Mouse (Mus musculus) gastrocnemius, postnatal 4 days (tissue): ENCODE data around the gene Krtcap2. TPM values are rescaled to one million over a fixed set of nuclear protein-coding genes. Genes with fewer than 3 reads are reported as not detected.

Source experiments
- microRNA-seq: library from miRNA; unstranded; fragments of <30 nt; microRNA quantifications from one replicate; pipeline ENCODE4 v1.2.0, GENCODE M21; 2021
- total RNA-seq, 2 experiments: library from RNA; stranded (reverse); gene quantifications; 2 replicates each; pipeline ENCODE4 v1.2.3; 2021

The Krtcap2 gene
- total RNA-seq, 2 experiments from 2014 or later = 99.9 to 117 TPM

Small RNA genes lying within 50 kb of the gene (microRNA-seq; reads per million reads assigned to microRNA genes)
- gene Mir92b = 7.2 reads per million, percentile 22 among the genes with 10 or more reads in this experiment

Other genes with a start within 250 kb of the Krtcap2 start
- 10 to 100 TPM; 13.3 to 14.0 TPM for gene Rusc1, start 152.7 kb upstream of the Krtcap2 start, total RNA-seq
- not detected for gene Gm43738, start 144.9 kb upstream of the Krtcap2 start, total RNA-seq
- 10 to 100 TPM; 61.4 to 80.2 TPM for gene Fdps, start 144.0 kb upstream of the Krtcap2 start, total RNA-seq
- gene Pklr, start 109.8 kb upstream of the Krtcap2 start, total RNA-seq = 1 to 10 TPM in 1 of 2 experiments, not detected in 1; 1.1 TPM
- under 1 TPM; 0.39 to 0.91 TPM for gene Hcn3, start 85.8 kb upstream of the Krtcap2 start, total RNA-seq
- 10 to 100 TPM; 31.1 to 39.0 TPM for gene Clk2, start 81.2 kb upstream of the Krtcap2 start, total RNA-seq
- 10 to 100 TPM; 41.8 to 43.1 TPM for gene Scamp3, start 68.5 kb upstream of the Krtcap2 start, total RNA-seq
- 10 to 100 TPM; 19.2 to 22.1 TPM for gene Fam189b, start 62.8 kb upstream of the Krtcap2 start, total RNA-seq
- 10 to 100 TPM; 30.9 to 32.2 TPM for gene Gba, start 43.0 kb upstream of the Krtcap2 start, total RNA-seq
- gene Thbs3, start 30.8 kb upstream of the Krtcap2 start, total RNA-seq = 100 to 1,000 TPM; 142 to 158 TPM
- 10 to 100 TPM; 80.7 to 95.1 TPM for gene Mtx1, start 18.9 kb upstream of the Krtcap2 start, total RNA-seq
- gene Muc1, start 16.9 kb upstream of the Krtcap2 start, total RNA-seq = 1 to 10 TPM in 1 of 2 experiments, under 1 TPM in 1; 0.57 to 1.5 TPM
- gene Trim46, start 343 bp downstream of the Krtcap2 start, total RNA-seq = under 1 TPM; 0.73 to 0.83 TPM
- gene Dpm3, start 13.4 kb downstream of the Krtcap2 start, total RNA-seq = 10 to 100 TPM; 61.2 to 62.8 TPM
- 10 to 100 TPM; 31.7 to 37.7 TPM for gene Slc50a1, start 24.6 kb downstream of the Krtcap2 start, total RNA-seq
- gene Efna1, start 35.2 kb downstream of the Krtcap2 start, total RNA-seq = 10 to 100 TPM; 20.4 to 21.8 TPM
- not detected for gene Efna3, start 77.0 kb downstream of the Krtcap2 start, total RNA-seq
- 1 to 10 TPM; 2.6 to 2.8 TPM for gene Efna4, start 92.1 kb downstream of the Krtcap2 start, total RNA-seq
- 10 to 100 TPM; 54.6 to 55.8 TPM for gene Adam15, start 104.0 kb downstream of the Krtcap2 start, total RNA-seq
- under 1 TPM; 0.12 to 0.16 TPM for gene Dcst2, start 116.0 kb downstream of the Krtcap2 start, total RNA-seq
- gene Dcst1, start 119.3 kb downstream of the Krtcap2 start, total RNA-seq = under 1 TPM; 0.27 to 0.34 TPM
- 10 to 100 TPM; 14.1 to 23.9 TPM for gene Zbtb7b, start 148.8 kb downstream of the Krtcap2 start, total RNA-seq
- under 1 TPM in 1 of 2 experiments, not detected in 1; 0.83 TPM for gene Lenep, start 156.8 kb downstream of the Krtcap2 start, total RNA-seq
- gene Flad1, start 165.9 kb downstream of the Krtcap2 start, total RNA-seq = 10 to 100 TPM; 21.9 to 27.2 TPM
- 10 to 100 TPM; 35.7 to 44.5 TPM for gene Cks1b, start 172.4 kb downstream of the Krtcap2 start, total RNA-seq
- gene Shc1, start 172.5 kb downstream of the Krtcap2 start, total RNA-seq = 10 to 100 TPM; 73.1 to 80.6 TPM
- 10 to 100 TPM; 31.9 to 35.0 TPM for gene Pygo2, start 184.2 kb downstream of the Krtcap2 start, total RNA-seq
- 100 to 1,000 TPM; 193 to 208 TPM for gene Pbxip1, start 190.7 kb downstream of the Krtcap2 start, total RNA-seq
- 10 to 100 TPM; 13.1 to 16.1 TPM for gene Pmvk, start 208.6 kb downstream of the Krtcap2 start, total RNA-seq